Mouse (Mus musculus): ENCODE data around the gene Mbnl1. TPM values are rescaled to one million over a fixed set of nuclear protein-coding genes. Genes with fewer than 3 reads are reported as not detected.

Gene Mbnl1
- polyA plus RNA-seq, 1 experiment, result 730 TPM

GRCm38 (mm10) chr3:60574199-60574598 is 101.6 kb downstream of the Mbnl1 start:
- Histone ChIP-seq H3K4me3 (ENCODE audit: insufficient read depth, low read length) (no peak overlapping the region), H3K4me1 (ENCODE audit: control insufficient read depth, insufficient read depth, low read length) (peaks cover 43% of the 10 kb centered on the region), H3K27ac (ENCODE audit: insufficient read depth, low read depth, low read length) (no peak overlapping the region)

GRCm38 (mm10) chr3:60574849-60575524 is 102.4 kb downstream of the Mbnl1 start:
- H3K4me3 ChIP-seq (ENCODE audit: insufficient read depth, low read length), result no peak overlapping the region
- no peak overlapping the region for H3K27ac ChIP-seq (ENCODE audit: insufficient read depth, low read depth, low read length)
- peaks cover 42% of the 10 kb centered on the region for H3K4me1 ChIP-seq (ENCODE audit: control insufficient read depth, insufficient read depth, low read length)
- no peak for TF ChIP-seq POLR2A (IDR thresholded peaks at IDR 0.05; ENCODE audit: borderline replicate concordance, low read depth, low read length)
- TF ChIP-seq CTCF (IDR thresholded peaks at IDR 0.05; ENCODE audit: low read depth, low read length), result no peak

More at GRCm38 (mm10) chr3:60574199-60574598, 101.6 kb downstream of the Mbnl1 start:
- TF ChIP-seq CTCF (IDR thresholded peaks at IDR 0.05; ENCODE audit: low read depth, low read length) (no peak), POLR2A (IDR thresholded peaks at IDR 0.05; ENCODE audit: borderline replicate concordance, low read depth, low read length) (no peak)

- no peak for TF ChIP-seq CTCF (IDR thresholded peaks at IDR 0.05; ENCODE audit: low read depth, low read length)
- TF ChIP-seq POLR2A (IDR thresholded peaks at IDR 0.05; ENCODE audit: borderline replicate concordance, low read depth, low read length), result no peak
- no peak overlapping the region for H3K27ac ChIP-seq (ENCODE audit: insufficient read depth, low read depth, low read length)
- H3K4me3 ChIP-seq (ENCODE audit: insufficient read depth, low read length), result no peak overlapping the region
- peaks cover 49% of the 10 kb centered on the region for H3K4me1 ChIP-seq (ENCODE audit: control insufficient read depth, insufficient read depth, low read length)
Measured at GRCm38 (mm10) chr3:60575945-60576344, 103.3 kb downstream of the Mbnl1 start.

GRCm38 (mm10) chr3:60576366-60577046 is 103.9 kb downstream of the Mbnl1 start:
- Histone ChIP-seq H3K4me1 (ENCODE audit: control insufficient read depth, insufficient read depth, low read length) (peaks cover 47% of the 10 kb centered on the region), H3K27ac (ENCODE audit: insufficient read depth, low read depth, low read length) (no peak overlapping the region), H3K4me3 (ENCODE audit: insufficient read depth, low read length) (no peak overlapping the region)
- TF ChIP-seq CTCF (IDR thresholded peaks at IDR 0.05; ENCODE audit: low read depth, low read length), result no peak
- no peak for TF ChIP-seq POLR2A (IDR thresholded peaks at IDR 0.05; ENCODE audit: borderline replicate concordance, low read depth, low read length)

- peak overlapping the region; percentile 77 for H3K27ac ChIP-seq (ENCODE audit: insufficient read depth, low read depth, low read length)
- peaks cover 45% of the 10 kb centered on the region for H3K4me1 ChIP-seq (ENCODE audit: control insufficient read depth, insufficient read depth, low read length)
- H3K4me3 ChIP-seq (ENCODE audit: insufficient read depth, low read length), result no peak overlapping the region; the same call in 1 of the 2 replicates
- no peak for TF ChIP-seq POLR2A (IDR thresholded peaks at IDR 0.05; ENCODE audit: borderline replicate concordance, low read depth, low read length)
- TF ChIP-seq CTCF (IDR thresholded peaks at IDR 0.05; ENCODE audit: low read depth, low read length), result no peak
Measured at GRCm38 (mm10) chr3:60579880-60580279, 107.2 kb downstream of the Mbnl1 start.

- TF ChIP-seq CTCF (IDR thresholded peaks at IDR 0.05; ENCODE audit: low read depth, low read length) (no peak), POLR2A (IDR thresholded peaks at IDR 0.05; ENCODE audit: borderline replicate concordance, low read depth, low read length) (no peak)
- Histone ChIP-seq H3K27ac (ENCODE audit: insufficient read depth, low read depth, low read length) (peak overlapping the region; percentile 77), H3K4me1 (ENCODE audit: control insufficient read depth, insufficient read depth, low read length) (peaks cover 44% of the 10 kb centered on the region), H3K4me3 (ENCODE audit: insufficient read depth, low read length) (0 out of 2 replicates have a peak overlapping the region, but pooled peaks have one; percentile 13)
Measured at GRCm38 (mm10) chr3:60580699-60581098, 108.1 kb downstream of the Mbnl1 start.

GRCm38 (mm10) chr3:60582154-60582553 is 109.5 kb downstream of the Mbnl1 start:
- Histone ChIP-seq H3K27ac (ENCODE audit: insufficient read depth, low read depth, low read length) (no peak overlapping the region; the same call in 1 of the 2 replicates), H3K4me3 (ENCODE audit: insufficient read depth, low read length) (no peak overlapping the region), H3K4me1 (ENCODE audit: control insufficient read depth, insufficient read depth, low read length) (peaks cover 49% of the 10 kb centered on the region)
- no peak for TF ChIP-seq POLR2A (IDR thresholded peaks at IDR 0.05; ENCODE audit: borderline replicate concordance, low read depth, low read length)
- TF ChIP-seq CTCF (IDR thresholded peaks at IDR 0.05; ENCODE audit: low read depth, low read length), result no peak

GRCm38 (mm10) chr3:60582620-60583019 is 110.0 kb downstream of the Mbnl1 start:
- H3K27ac ChIP-seq (ENCODE audit: insufficient read depth, low read depth, low read length), result peak overlapping the region; percentile 15; the same call in 1 of the 2 replicates
- H3K4me1 ChIP-seq (ENCODE audit: control insufficient read depth, insufficient read depth, low read length), result peaks cover 51% of the 10 kb centered on the region
- no peak overlapping the region for H3K4me3 ChIP-seq (ENCODE audit: insufficient read depth, low read length)
- TF ChIP-seq POLR2A (IDR thresholded peaks at IDR 0.05; ENCODE audit: borderline replicate concordance, low read depth, low read length) (no peak), CTCF (IDR thresholded peaks at IDR 0.05; ENCODE audit: low read depth, low read length) (no peak)

GRCm38 (mm10) chr3:60584704-60585103 is 112.1 kb downstream of the Mbnl1 start:
- no peak for TF ChIP-seq CTCF (IDR thresholded peaks at IDR 0.05; ENCODE audit: low read depth, low read length)
- TF ChIP-seq POLR2A (IDR thresholded peaks at IDR 0.05; ENCODE audit: borderline replicate concordance, low read depth, low read length), result no peak
- Histone ChIP-seq H3K27ac (ENCODE audit: insufficient read depth, low read depth, low read length) (no peak overlapping the region), H3K4me3 (ENCODE audit: insufficient read depth, low read length) (no peak overlapping the region), H3K4me1 (ENCODE audit: control insufficient read depth, insufficient read depth, low read length) (peaks cover 51% of the 10 kb centered on the region)

GRCm38 (mm10) chr3:60586046-60586445 is 113.4 kb downstream of the Mbnl1 start:
- Histone ChIP-seq H3K27ac (ENCODE audit: insufficient read depth, low read depth, low read length) (no peak overlapping the region), H3K4me3 (ENCODE audit: insufficient read depth, low read length) (no peak overlapping the region), H3K4me1 (ENCODE audit: control insufficient read depth, insufficient read depth, low read length) (peaks cover 47% of the 10 kb centered on the region)
- TF ChIP-seq CTCF (IDR thresholded peaks at IDR 0.05; ENCODE audit: low read depth, low read length), result no peak
- no peak for TF ChIP-seq POLR2A (IDR thresholded peaks at IDR 0.05; ENCODE audit: borderline replicate concordance, low read depth, low read length)

Data from bone marrow macrophage, adult 2 months (primary cell).